Mouse (Mus musculus): ENCODE measurements around the gene Oxa1l.
"Not testable (repeated sequence)": the region's sequence is repeated elsewhere in the genome, so short reads cannot be mapped to it uniquely, and the experiment has no call there.

Oxa1l gene

DNA sequence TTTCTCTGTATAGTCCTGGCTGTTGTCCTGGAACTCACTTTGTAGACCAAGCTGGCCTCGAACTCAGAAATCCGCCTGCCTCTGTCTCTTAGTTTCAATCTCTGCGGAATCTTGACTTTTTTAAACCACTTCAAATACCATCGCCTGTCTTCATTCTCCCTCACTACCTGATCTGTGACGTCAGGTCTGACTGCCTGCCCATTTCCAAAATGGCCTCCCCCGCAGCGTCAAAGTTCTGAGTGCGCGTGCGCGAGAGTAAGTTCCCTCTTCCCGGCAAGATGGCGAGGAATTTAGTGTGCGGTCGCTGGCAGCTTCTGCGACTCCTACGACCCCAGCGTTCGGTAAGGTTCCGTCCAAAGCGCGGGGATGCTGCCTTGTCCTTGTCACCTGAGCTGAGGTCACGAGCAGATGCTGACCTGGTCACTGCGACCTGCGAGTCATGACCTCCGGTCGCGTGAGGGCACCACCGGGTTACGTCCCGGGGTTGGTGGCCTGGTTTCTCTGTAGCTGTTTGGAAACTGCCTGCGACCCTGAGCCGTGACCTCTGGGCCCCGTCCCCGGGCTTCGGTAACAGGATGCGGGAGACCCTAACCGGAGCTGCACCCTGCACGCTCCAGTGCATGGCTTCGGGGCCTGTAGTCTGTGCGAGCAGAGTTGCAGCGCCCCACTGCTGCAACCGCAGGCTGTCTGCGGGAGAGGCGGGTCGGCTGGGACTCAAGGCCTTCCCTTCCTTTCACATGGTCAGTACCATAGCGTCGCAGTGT is at the start of gene Oxa1l:
Gene Oxa1l, plus strand, starts transcription at position 258 of the 764 bp plus-strand sequence.
- peak; percentile 96 for DNase-seq

GRCm38 (mm10) chr14:54311763-54312162 is 48.9 kb upstream of the Oxa1l start:
- DNase-seq: no peak

DNA sequence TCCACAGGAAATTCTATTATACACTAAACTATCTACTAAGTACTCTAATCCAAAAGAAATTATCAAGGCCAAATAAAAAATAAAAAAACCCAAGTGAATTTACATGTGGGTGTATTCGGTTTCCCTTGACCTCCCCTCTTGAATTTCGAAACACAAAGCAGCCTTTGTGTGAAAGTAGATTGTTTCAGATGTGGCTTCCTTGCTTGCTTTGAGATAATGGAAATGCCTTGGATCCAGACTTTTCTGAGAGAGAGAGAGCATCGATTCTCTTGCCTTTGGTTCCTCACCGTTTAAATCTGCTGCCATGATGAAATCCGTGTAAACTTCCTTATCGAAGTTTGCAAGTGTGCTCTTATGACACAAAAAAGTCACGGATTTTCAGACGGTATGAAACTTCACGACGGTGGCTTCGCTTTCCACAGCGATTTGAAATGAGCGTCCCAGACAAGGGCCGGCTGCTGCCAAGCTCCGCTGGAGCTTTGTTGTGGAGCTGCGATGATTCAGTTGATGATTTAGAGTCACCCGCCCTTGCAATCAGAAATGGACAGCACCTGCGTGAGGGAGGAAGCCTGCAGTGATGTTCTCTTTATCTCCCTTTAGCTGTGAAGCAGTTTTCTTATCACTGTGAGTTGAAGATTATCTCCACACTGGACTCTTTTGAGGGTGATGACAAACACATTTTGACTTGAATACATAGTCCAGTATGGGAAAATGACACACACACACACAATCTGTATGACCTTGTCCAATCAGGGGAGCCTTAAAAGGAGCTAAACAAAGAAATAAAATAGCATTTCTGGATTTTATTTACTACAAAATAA is 38.9 kb upstream of the Oxa1l start:
- DNase-seq: no peak

DNA sequence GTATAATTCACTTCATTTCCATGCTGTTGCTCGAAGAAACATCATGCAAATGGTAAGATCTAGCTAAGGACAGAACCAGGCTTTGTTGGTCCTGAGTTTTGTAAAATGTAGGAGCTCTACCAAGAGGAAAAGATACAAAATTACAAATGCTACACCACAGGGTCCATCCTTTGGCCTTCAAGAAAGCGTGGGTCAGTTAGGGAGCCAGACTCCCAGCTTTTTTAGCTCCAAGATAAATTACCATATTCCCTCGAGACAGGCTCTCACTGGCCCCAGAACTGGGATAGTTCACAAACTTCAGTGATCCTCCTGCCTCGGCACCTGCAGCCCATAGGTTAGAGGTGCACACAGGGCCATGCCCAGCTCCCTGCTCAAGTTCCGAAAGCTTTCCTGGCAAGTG is 36.1 kb upstream of the Oxa1l start:
- no peak for DNase-seq

GRCm38 (mm10) chr14:54328548-54328947 is 32.1 kb upstream of the Oxa1l start:
- peak; percentile 26 to 29 for DNase-seq

- DNase-seq: no peak
Observed at GRCm38 (mm10) chr14:54329201-54329600, 31.4 kb upstream of the Oxa1l start.

DNA sequence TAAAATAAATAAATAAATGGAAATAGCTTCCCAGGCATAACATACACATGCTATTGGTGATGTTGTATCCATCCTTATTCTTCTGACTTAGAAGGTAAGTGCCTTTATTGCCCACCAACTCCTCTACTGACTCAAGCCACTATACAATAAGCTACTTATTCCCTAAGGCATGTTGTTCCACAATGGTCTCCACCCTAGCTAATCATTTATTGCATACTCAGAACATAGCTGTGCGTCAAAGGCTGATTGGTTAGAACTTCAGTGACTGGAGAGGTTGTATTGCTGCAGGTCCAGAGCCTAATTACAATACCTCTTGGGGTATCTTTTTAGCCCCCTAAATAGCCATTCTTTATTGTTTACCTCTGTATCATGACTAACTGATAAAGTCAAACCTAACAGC is 29.5 kb upstream of the Oxa1l start:
- DNase-seq: no peak

GRCm38 (mm10) chr14:54332176-54333074 is 28.2 kb upstream of the Oxa1l start:
- no peak for DNase-seq

DNA sequence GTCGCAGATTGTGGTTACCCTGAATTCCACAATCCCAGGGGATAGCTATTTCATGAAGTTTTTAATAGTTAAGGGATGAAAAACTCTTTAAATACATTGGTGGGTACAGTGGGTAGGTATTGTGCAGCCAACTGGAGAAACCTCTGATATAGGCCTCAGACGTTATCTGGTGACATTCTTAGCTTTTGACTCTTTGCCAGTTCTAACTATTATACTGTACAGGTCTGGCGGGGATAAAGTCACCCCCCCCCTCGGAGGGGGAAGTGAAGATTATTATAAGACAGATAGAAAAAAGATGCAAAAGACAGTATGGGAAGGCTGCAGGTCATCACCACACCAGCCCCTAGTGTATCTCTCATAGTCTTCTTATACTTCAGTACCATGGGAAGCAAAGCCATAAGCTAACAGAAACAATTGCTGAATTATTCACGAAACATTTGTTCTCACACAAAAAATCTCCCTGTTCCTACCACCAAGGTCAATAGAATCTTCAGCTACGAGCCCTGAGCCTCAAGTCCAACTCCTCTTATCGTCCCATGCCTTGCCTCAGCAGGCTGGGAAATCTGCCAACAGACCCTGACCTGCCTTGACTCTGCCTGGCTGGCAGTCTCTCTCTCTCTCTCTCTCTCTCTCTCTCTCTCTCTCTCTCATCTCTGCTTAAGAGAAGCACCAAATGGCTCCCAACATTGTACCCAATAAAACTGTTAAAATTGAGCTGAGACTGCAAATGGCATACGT is 27.0 kb upstream of the Oxa1l start:
- no peak for DNase-seq

- DNase-seq: no peak
Observed at GRCm38 (mm10) chr14:54340836-54341235, 19.8 kb upstream of the Oxa1l start.

- DNase-seq: not testable (repeated sequence)
Observed at GRCm38 (mm10) chr14:54341807-54342206, 18.8 kb upstream of the Oxa1l start.

- DNase-seq: peak; percentile 56 to 63
Observed at GRCm38 (mm10) chr14:54350773-54351541, 9.7 kb upstream of the Oxa1l start.

GRCm38 (mm10) chr14:54352314-54352713 is 8.3 kb upstream of the Oxa1l start:
- DNase-seq: no peak

GRCm38 (mm10) chr14:54354406-54354805 is 6.2 kb upstream of the Oxa1l start:
- DNase-seq: peak in 1 of 2 experiments; percentile 11

- DNase-seq: no peak
Observed at GRCm38 (mm10) chr14:54363156-54363555, 2.5 kb downstream of the Oxa1l start.

DNA sequence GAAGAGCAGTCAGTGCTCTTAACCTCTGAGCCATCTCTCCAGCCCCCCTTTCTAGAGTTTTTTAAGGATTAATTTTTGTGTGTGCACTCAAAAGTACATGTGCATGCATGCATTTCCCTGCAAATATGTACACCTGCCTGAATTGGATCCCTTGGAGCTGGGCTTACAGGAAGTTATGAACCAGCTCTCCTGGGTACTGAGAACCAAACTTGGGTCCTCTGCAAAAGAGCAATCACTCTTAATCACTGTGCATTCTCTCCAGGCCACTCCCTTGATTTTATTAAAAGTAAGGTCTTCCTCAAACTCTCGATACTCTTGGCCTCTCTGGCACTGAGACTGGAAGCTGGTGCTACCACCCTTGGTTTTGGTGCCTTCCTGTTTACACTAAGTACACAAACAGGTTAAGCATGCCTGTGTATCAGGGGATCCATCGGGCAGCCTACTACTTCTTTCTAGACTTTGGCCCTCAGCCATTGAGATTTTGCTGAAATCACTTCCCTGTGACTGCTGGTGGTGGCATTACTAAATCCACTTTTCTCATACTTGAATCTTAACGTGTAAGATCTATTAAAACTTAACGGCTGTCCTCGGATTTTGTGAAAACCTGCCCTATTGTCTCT is 4.5 kb downstream of the Oxa1l start:
- no peak for DNase-seq

DNA sequence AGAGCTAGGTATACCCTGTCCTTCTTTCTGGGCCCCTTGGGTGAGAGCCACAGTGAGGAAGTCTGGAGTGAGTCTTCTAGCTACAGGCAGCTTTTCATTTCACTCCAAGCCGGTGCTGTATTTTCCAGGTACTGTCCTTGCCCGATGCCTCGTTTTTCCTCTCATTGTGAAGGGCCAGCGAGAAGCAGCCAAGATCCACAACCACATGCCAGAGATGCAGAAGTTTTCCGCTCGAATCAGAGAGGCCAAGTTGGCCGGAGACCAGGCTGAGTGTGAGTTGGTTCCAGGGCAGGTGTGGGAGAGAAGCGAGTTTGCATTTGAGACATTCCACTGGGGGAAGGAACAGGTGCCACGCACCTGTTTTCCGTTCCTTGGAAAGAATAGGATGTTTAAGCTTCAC is 5.9 kb downstream of the Oxa1l start:
- no peak for DNase-seq

GRCm38 (mm10) chr14:54367429-54368060 is 6.9 kb downstream of the Oxa1l start:
- no peak for DNase-seq

DNA sequence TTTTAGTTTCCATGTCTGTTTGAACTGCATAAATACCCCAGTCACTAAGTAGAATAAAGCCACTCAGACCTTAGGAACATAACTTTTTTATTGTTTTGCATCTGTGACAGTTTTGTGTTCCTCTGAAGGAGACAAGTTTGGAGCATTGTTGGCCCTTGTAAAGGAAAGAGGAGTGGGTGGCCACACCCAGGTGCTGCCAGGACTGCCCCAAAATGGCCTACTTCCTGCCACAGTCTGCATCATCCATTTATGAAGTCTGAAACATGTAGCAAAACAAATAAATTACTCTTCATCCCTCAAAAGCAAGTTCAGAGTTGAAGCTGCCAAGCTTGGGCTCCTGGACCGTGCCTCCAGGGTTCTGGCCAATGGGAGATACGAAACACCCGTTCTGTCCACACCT is 8.7 kb downstream of the Oxa1l start:
- DNase-seq: no peak

DNA sequence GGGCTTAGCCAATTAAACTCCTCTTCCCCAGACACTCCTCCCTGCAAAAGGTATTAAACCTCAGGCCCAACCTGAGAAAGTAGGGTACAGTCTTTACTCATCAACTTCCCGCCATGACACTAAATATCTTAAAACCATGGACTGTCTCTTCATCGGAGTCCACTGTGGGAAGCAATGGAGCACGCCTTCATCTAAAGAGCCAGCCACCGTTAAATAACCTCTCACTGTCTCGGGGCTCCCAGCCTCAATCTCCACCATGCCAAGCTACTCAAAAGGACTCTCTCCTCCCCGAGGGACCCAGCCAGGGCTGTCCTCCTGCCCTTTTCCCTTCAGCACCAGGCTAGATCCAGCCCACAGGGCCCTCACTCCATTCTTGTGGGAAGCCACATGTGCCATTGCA is 10.0 kb downstream of the Oxa1l start:
- no peak for DNase-seq

GRCm38 (mm10) chr14:54371460-54371859 is 10.8 kb downstream of the Oxa1l start:
- no peak for DNase-seq

All from B cell, adult 2 months (primary cell).